Mouse (Mus musculus) megakaryocyte, embryonic 14.5 days (primary cell): ENCODE results near the gene Svep1.

Experiments used
- FLI1 ChIP-seq: IDR thresholded peaks from 2 replicates; pipeline ENCODE4 v1.6.1; 2012; ENCODE audit warnings: low read length, inconsistent platforms, mixed read lengths
- GATA1 ChIP-seq: IDR thresholded peaks from 3 replicates; pipeline ENCODE4 v1.6.1; 2012; ENCODE audit warnings: mixed read lengths, low read length, inconsistent platforms, borderline replicate concordance

GRCm38 (mm10) chr4:58150301-58150700 is 56.4 kb downstream of the Svep1 start:
- TF ChIP-seq GATA1 (no peak), FLI1 (no peak)
